23 mouse cellular contexts compared by ENCODE assay signal in genomic region chr7:125248386-125248785, GRCm38 (mm10).
DNase-seq lines count a peak whose midpoint lies in the region; ATAC-seq lines count a peak whose summit lies in the region.
"Had no signal": no experiment of that assay in that cellular context is flagged by ENCODE, and none has a peak within 500 bp of the region (broad histone marks: within the 10 kb centered on the region; RNA-seq: fewer than 3 reads in every experiment).

No protein-coding gene starts in this region.

- no peaks in the 10 kb centered on the region for H3K36me3 ChIP-seq in heart, embryonic 10.5 days
- H3K36me3 ChIP-seq in heart, embryonic 12.5 days: no peaks in the 10 kb centered on the region
- H3K36me3 ChIP-seq: heart, embryonic 15.5 days had no signal

- no peak overlapping the region for H3K4me2 ChIP-seq in heart, embryonic 12.5 days
- H3K4me2 ChIP-seq: heart, embryonic 15.5 days; hindbrain, embryonic 14.5 days had no signal

- no peak overlapping the region for H3K9ac ChIP-seq in heart, embryonic 12.5 days
- H3K9ac ChIP-seq: forebrain, postnatal 0 days; heart, embryonic 15.5 days; hindbrain, embryonic 14.5 days had no signal

- no peaks in the 10 kb centered on the region for H3K27me3 ChIP-seq in heart, embryonic 10.5 days (ENCODE audit: insufficient read depth, poor library complexity, severe bottlenecking)
- no peaks in the 10 kb centered on the region for H3K27me3 ChIP-seq in heart, embryonic 12.5 days (replicated peaks)
- H3K27me3 ChIP-seq: heart, embryonic 15.5 days had no signal

- DNase-seq in heart, adult 8-10 months (ENCODE audit: low spot score): peak; percentile 27
- no peak for DNase-seq in heart, embryonic 10.5 days (ENCODE audit: low spot score)
- peak; percentile 19 for DNase-seq in heart, postnatal 4 days
- no peak for DNase-seq in urinary bladder, adult 18-20 months (ENCODE audit: low spot score in 2 of 2)
- DNase-seq: adrenal gland, adult 2 months; adrenal gland, postnatal 14 days; cerebellum, adult 18-20 months; cerebellum, adult 9-10 months; cerebellum, postnatal 14 days; forebrain, postnatal 0 days; gastrocnemius, adult 2 months; gastrocnemius, postnatal 14 days; kidney, adult 18-20 months had no signal

- WGBS in heart, embryonic 10.5 days: 59% methylated on average over 3 of the region's 3 CpGs
- 55% methylated on average over 3 of the region's 3 CpGs for WGBS in heart, embryonic 12.5 days

- no peaks in the 10 kb centered on the region for H3K9me3 ChIP-seq in heart, embryonic 10.5 days
- H3K9me3 ChIP-seq in heart, embryonic 12.5 days (replicated peaks): 0 out of 2 replicates have a peak, but pooled peaks cover 7% of the 10 kb centered on the region
- H3K9me3 ChIP-seq: heart, embryonic 15.5 days had no signal

- H3K4me3 ChIP-seq in heart, embryonic 10.5 days: no peak overlapping the region
- H3K4me3 ChIP-seq in heart, embryonic 12.5 days: no peak overlapping the region
- H3K4me3 ChIP-seq: gastrocnemius, adult 2 months; heart, adult 2 months; heart, embryonic 15.5 days had no signal

- ATAC-seq in heart, embryonic 12.5 days (ENCODE audit: insufficient number of reproducible peaks, low FRiP score): 0 out of 2 replicates have a peak, but pooled peaks have one; percentile 29
- ATAC-seq in erythroblast, adult 5-6 weeks (replicated peaks; ENCODE audit: low FRiP score, poor library complexity, severe bottlenecking): no peak
- ATAC-seq: CD4-positive, CD25-positive, alpha-beta regulatory T cell, adult 4 months; forebrain, embryonic 14.5 days; forebrain, postnatal 0 days; hindbrain, postnatal 0 days; inflammation-experienced regulatory T-cells, adult 6 months; intestine, embryonic 16.5 days had no signal

- no peak overlapping the region for H3K27ac ChIP-seq in heart, embryonic 10.5 days
- no peak overlapping the region for H3K27ac ChIP-seq in heart, embryonic 12.5 days (ENCODE audit: poor library complexity, severe bottlenecking)
- H3K27ac ChIP-seq: gastrocnemius, adult 2 months; heart, adult 2 months; heart, embryonic 15.5 days; hindbrain, embryonic 14.5 days; hindbrain, postnatal 0 days had no signal

- H3K4me1 ChIP-seq in heart, embryonic 10.5 days: no peaks in the 10 kb centered on the region
- peaks cover 7% of the 10 kb centered on the region; the same call in 1 of the 2 replicates for H3K4me1 ChIP-seq in heart, embryonic 12.5 days (replicated peaks)
- H3K4me1 ChIP-seq: heart, embryonic 15.5 days had no signal

Comparison
In these comparisons a context has a peak if more than half of its experiments do, and no peak if none do; other contexts are left out.
1. DNase-seq: peak in heart, adult 8-10 months (single experiment) and heart, postnatal 4 days (single experiment); none in heart, embryonic 10.5 days (single experiment) and urinary bladder, adult 18-20 months (0 of 2).